Mouse (Mus musculus) liver, adult 2 months (tissue): ENCODE measurements at regions not wholly inside any gene's neighbourhood (a gene's known extent, or its start where the extent isn't known, plus 50 kb on each side); places are given as distances from the start of the nearest gene placed in this dataset.

Experiments
- CTCF ChIP-seq: fragments of 200-500 bp; IDR thresholded peaks from 2 replicates; pipeline ENCODE4 v1.5.1; 2011; ENCODE audit warnings: low read depth, low read length, control low read depth
- POLR2A ChIP-seq: fragments of 200-500 bp; IDR thresholded peaks from 2 replicates; pipeline ENCODE4 v1.6.1; 2011; ENCODE audit warnings: low read length, control low read depth; ENCODE audit not compliant: insufficient read depth; ENCODE audit errors: extremely low read depth

- TF ChIP-seq CTCF = no peak
- TF ChIP-seq POLR2A = no peak
These were observed 339.1 kb upstream of the Jmjd1c start for GRCm38 (mm10) chr10:66756866-66757265.
